Mouse (Mus musculus): ENCODE results near the gene Cutc. TPM values are rescaled to one million over a fixed set of nuclear protein-coding genes. Genes with fewer than 3 reads are reported as not detected.

Gene Cutc
- polyA plus RNA-seq, 1 experiment from 2014 or later: 7.3 TPM

GRCm38 (mm10) chr19:43745740-43746139, 7.1 kb upstream of the Cutc start:
- no peaks in the 10 kb centered on the region for H3K9me3 ChIP-seq (ENCODE audit: control insufficient read depth, low read length)
- no peak overlapping the region for H3K27ac ChIP-seq (ENCODE audit: low read depth, low read length)
- no peaks in the 10 kb centered on the region for H3K27me3 ChIP-seq (replicated peaks; ENCODE audit: control insufficient read depth, insufficient read depth, low read length)
- peaks cover 27% of the 10 kb centered on the region for H3K36me3 ChIP-seq (ENCODE audit: control insufficient read depth, insufficient read depth, low read length)
- no peak overlapping the region for H3K4me2 ChIP-seq (ENCODE audit: low read length)
- no peak for ATAC-seq
- H3K9ac ChIP-seq (ENCODE audit: low read depth, low read length): no peak overlapping the region
- no peak overlapping the region for H3K4me3 ChIP-seq (ENCODE audit: low read length)
- no peaks in the 10 kb centered on the region for H3K4me1 ChIP-seq (ENCODE audit: control insufficient read depth, insufficient read depth, low read depth, low read length)
- 98% methylated on average over 3 of the region's 3 CpGs for WGBS

- Histone ChIP-seq H3K4me2 (ENCODE audit: low read length) (no peak overlapping the region), H3K4me3 (ENCODE audit: low read length) (no peak overlapping the region), H3K9me3 (ENCODE audit: control insufficient read depth, low read length) (no peaks in the 10 kb centered on the region), H3K36me3 (ENCODE audit: control insufficient read depth, insufficient read depth, low read length) (peaks cover 21% of the 10 kb centered on the region), H3K9ac (ENCODE audit: low read depth, low read length) (no peak overlapping the region), H3K27ac (ENCODE audit: low read depth, low read length) (no peak overlapping the region), H3K4me1 (ENCODE audit: control insufficient read depth, insufficient read depth, low read depth, low read length) (peaks cover 2% of the 10 kb centered on the region; the same call in 1 of the 2 replicates), H3K27me3 (replicated peaks; ENCODE audit: control insufficient read depth, insufficient read depth, low read length) (no peaks in the 10 kb centered on the region)
- WGBS: 95% methylated on average over 4 of the region's 4 CpGs
- ATAC-seq: no peak
Measured at GRCm38 (mm10) chr19:43747877-43748276, 4.9 kb upstream of the Cutc start.

DNA sequence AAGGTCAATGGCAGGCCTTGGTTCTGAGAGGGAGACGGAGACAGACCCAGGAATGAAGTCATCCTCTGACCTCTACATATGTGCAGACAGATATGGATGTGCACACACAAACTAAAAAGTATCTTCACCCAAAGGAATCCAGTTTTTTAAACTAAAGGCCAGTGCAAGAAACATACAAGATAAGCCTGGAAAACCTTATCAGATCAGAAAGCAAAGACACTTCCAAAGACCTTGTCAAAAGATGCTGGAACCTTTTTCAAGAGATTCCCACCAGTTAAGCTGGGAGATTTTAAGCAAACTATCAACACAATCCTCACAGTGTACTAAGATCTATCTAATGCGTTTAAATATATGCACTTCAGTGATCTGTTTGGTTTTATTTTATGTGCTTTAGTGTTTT, 2.8 kb upstream of the Cutc start:
- Histone ChIP-seq H3K27ac (ENCODE audit: low read depth, low read length) (no peak overlapping the region), H3K36me3 (ENCODE audit: control insufficient read depth, insufficient read depth, low read length) (peaks cover 16% of the 10 kb centered on the region)

GRCm38 (mm10) chr19:43753226-43753835, 535 bp downstream of the Cutc start:
- H3K27ac ChIP-seq (ENCODE audit: low read depth, low read length): peak overlapping the region; percentile 96
- peak overlapping the region; percentile 55 for H3K4me2 ChIP-seq (ENCODE audit: low read length)
- H3K9me3 ChIP-seq (ENCODE audit: control insufficient read depth, low read length): no peaks in the 10 kb centered on the region
- peak; percentile 91 for ATAC-seq
- peaks cover 6% of the 10 kb centered on the region for H3K4me1 ChIP-seq (ENCODE audit: control insufficient read depth, insufficient read depth, low read depth, low read length)
- no peaks in the 10 kb centered on the region for H3K27me3 ChIP-seq (replicated peaks; ENCODE audit: control insufficient read depth, insufficient read depth, low read length)
- 2% methylated on average over 16 of the region's 24 CpGs for WGBS
- H3K4me3 ChIP-seq (ENCODE audit: low read length): peak overlapping the region; percentile 78
- H3K36me3 ChIP-seq (ENCODE audit: control insufficient read depth, insufficient read depth, low read length): no peaks in the 10 kb centered on the region; the same call in 1 of the 2 replicates
- H3K9ac ChIP-seq (ENCODE audit: low read depth, low read length): peak overlapping the region; percentile 83

More for the DNA sequence above, 2.8 kb upstream of the Cutc start:
- Histone ChIP-seq H3K27me3 (replicated peaks; ENCODE audit: control insufficient read depth, insufficient read depth, low read length) (no peaks in the 10 kb centered on the region), H3K9me3 (ENCODE audit: control insufficient read depth, low read length) (no peaks in the 10 kb centered on the region), H3K9ac (ENCODE audit: low read depth, low read length) (no peak overlapping the region), H3K4me1 (ENCODE audit: control insufficient read depth, insufficient read depth, low read depth, low read length) (peaks cover 6% of the 10 kb centered on the region), H3K4me3 (ENCODE audit: low read length) (no peak overlapping the region), H3K4me2 (ENCODE audit: low read length) (no peak overlapping the region)
- ATAC-seq: no peak
- 98% methylated on average over 2 of the region's 2 CpGs for WGBS

DNA sequence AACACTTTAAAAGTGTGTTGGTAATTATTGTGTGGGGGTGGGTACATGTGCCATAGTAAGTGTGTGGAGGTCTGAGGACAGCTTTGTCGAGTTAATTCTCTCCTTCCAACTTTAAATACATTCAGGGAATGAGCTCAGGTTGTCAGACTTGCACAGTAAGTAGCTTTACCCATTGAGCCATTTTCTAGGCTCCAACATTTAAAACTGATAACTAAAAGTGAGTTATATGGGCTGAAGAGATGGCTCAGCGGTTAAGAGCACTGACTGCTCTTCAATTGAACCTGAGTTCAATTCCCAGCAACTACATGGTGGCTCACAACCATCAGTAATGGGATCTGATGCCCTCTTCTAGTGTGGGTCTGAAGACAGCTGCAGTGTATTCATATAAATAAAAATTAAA, 1.4 kb downstream of the Cutc start:
- no peaks in the 10 kb centered on the region for H3K9me3 ChIP-seq (ENCODE audit: control insufficient read depth, low read length)
- no peak for ATAC-seq
- no peaks in the 10 kb centered on the region; the same call in 1 of the 2 replicates for H3K36me3 ChIP-seq (ENCODE audit: control insufficient read depth, insufficient read depth, low read length)
- peaks cover 6% of the 10 kb centered on the region for H3K4me1 ChIP-seq (ENCODE audit: control insufficient read depth, insufficient read depth, low read depth, low read length)
- H3K27ac ChIP-seq (ENCODE audit: low read depth, low read length): no peak overlapping the region
- 77% methylated on average over 2 of the region's 2 CpGs for WGBS
- no peak overlapping the region for H3K4me3 ChIP-seq (ENCODE audit: low read length)
- no peaks in the 10 kb centered on the region for H3K27me3 ChIP-seq (replicated peaks; ENCODE audit: control insufficient read depth, insufficient read depth, low read length)
- no peak overlapping the region for H3K4me2 ChIP-seq (ENCODE audit: low read length)
- H3K9ac ChIP-seq (ENCODE audit: low read depth, low read length): no peak overlapping the region

DNA sequence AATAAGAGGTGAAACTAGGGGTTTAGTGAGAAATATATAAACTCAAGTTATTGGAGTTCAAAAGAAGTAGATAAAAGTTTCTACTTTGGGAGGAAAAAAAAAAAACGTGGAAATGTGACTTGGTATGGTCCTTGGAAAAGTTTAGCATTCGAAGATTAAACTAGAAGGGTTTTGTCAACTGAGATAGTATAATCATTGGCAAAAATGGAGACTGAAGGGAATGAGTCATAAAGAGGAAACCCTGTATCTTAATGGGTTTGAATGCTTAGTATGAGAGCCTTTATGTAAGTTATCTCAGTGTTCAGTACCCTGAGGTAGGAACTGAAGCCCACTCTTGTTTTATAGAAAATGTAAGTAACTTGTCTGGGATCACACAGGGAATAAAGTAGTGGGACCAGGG, 2.1 kb downstream of the Cutc start:
- no peak for ATAC-seq
- Histone ChIP-seq H3K36me3 (ENCODE audit: control insufficient read depth, insufficient read depth, low read length) (no peaks in the 10 kb centered on the region; the same call in 1 of the 2 replicates), H3K4me2 (ENCODE audit: low read length) (no peak overlapping the region), H3K27ac (ENCODE audit: low read depth, low read length) (no peak overlapping the region), H3K9me3 (ENCODE audit: control insufficient read depth, low read length) (no peaks in the 10 kb centered on the region), H3K4me3 (ENCODE audit: low read length) (no peak overlapping the region), H3K4me1 (ENCODE audit: control insufficient read depth, insufficient read depth, low read depth, low read length) (peaks cover 6% of the 10 kb centered on the region), H3K9ac (ENCODE audit: low read depth, low read length) (no peak overlapping the region), H3K27me3 (replicated peaks; ENCODE audit: control insufficient read depth, insufficient read depth, low read length) (no peaks in the 10 kb centered on the region)
- 73% methylated on average over 2 of the region's 2 CpGs for WGBS

GRCm38 (mm10) chr19:43760504-43760903, 7.7 kb downstream of the Cutc start:
- 21% methylated on average over 6 of the region's 6 CpGs for WGBS

GRCm38 (mm10) chr19:43761543-43762256, 8.9 kb downstream of the Cutc start:
- H3K4me1 ChIP-seq (ENCODE audit: control insufficient read depth, insufficient read depth, low read depth, low read length): no peaks in the 10 kb centered on the region
- no peak overlapping the region for H3K4me2 ChIP-seq (ENCODE audit: low read length)
- no peak overlapping the region for H3K9ac ChIP-seq (ENCODE audit: low read depth, low read length)
- H3K36me3 ChIP-seq (ENCODE audit: control insufficient read depth, insufficient read depth, low read length): no peaks in the 10 kb centered on the region
- ATAC-seq: no peak
- H3K4me3 ChIP-seq (ENCODE audit: low read length): no peak overlapping the region
- H3K9me3 ChIP-seq (ENCODE audit: control insufficient read depth, low read length): no peaks in the 10 kb centered on the region
- no peak overlapping the region for H3K27ac ChIP-seq (ENCODE audit: low read depth, low read length)
- H3K27me3 ChIP-seq (replicated peaks; ENCODE audit: control insufficient read depth, insufficient read depth, low read length): no peaks in the 10 kb centered on the region

More at GRCm38 (mm10) chr19:43760504-43760903, 7.7 kb downstream of the Cutc start:
- H3K9ac ChIP-seq (ENCODE audit: low read depth, low read length): no peak overlapping the region
- no peak overlapping the region for H3K4me2 ChIP-seq (ENCODE audit: low read length)
- no peaks in the 10 kb centered on the region for H3K27me3 ChIP-seq (replicated peaks; ENCODE audit: control insufficient read depth, insufficient read depth, low read length)
- no peaks in the 10 kb centered on the region for H3K36me3 ChIP-seq (ENCODE audit: control insufficient read depth, insufficient read depth, low read length)
- no peaks in the 10 kb centered on the region for H3K4me1 ChIP-seq (ENCODE audit: control insufficient read depth, insufficient read depth, low read depth, low read length)
- no peak for ATAC-seq
- H3K4me3 ChIP-seq (ENCODE audit: low read length): no peak overlapping the region
- no peak overlapping the region for H3K27ac ChIP-seq (ENCODE audit: low read depth, low read length)
- no peaks in the 10 kb centered on the region for H3K9me3 ChIP-seq (ENCODE audit: control insufficient read depth, low read length)

- H3K9ac ChIP-seq (ENCODE audit: low read depth, low read length): no peak overlapping the region
- WGBS: 83% methylated on average over 2 of the region's 2 CpGs
- no peaks in the 10 kb centered on the region for H3K9me3 ChIP-seq (ENCODE audit: control insufficient read depth, low read length)
- H3K4me1 ChIP-seq (ENCODE audit: control insufficient read depth, insufficient read depth, low read depth, low read length): no peaks in the 10 kb centered on the region
- ATAC-seq: no peak
- no peak overlapping the region for H3K4me3 ChIP-seq (ENCODE audit: low read length)
- H3K36me3 ChIP-seq (ENCODE audit: control insufficient read depth, insufficient read depth, low read length): no peaks in the 10 kb centered on the region
- no peaks in the 10 kb centered on the region for H3K27me3 ChIP-seq (replicated peaks; ENCODE audit: control insufficient read depth, insufficient read depth, low read length)
- H3K27ac ChIP-seq (ENCODE audit: low read depth, low read length): no peak overlapping the region
- no peak overlapping the region for H3K4me2 ChIP-seq (ENCODE audit: low read length)
Measured at GRCm38 (mm10) chr19:43762410-43762809, 9.6 kb downstream of the Cutc start.
